Mouse (Mus musculus) adrenal gland, postnatal 36 days (tissue): ENCODE data around the gene Mea1. TPM values are rescaled to one million over a fixed set of nuclear protein-coding genes. Genes with fewer than 3 reads are reported as not detected.

ENCODE experiments used
- total RNA-seq, 2 experiments: library from RNA; stranded (reverse); gene quantifications; 2 replicates each; pipeline ENCODE4 v1.2.3; 2021

Gene Mea1
- total RNA-seq, 2 experiments from 2014 or later: 94.2 to 104 TPM

Other genes with a start within 250 kb of the Mea1 start
- gene Crip3, start 249.9 kb upstream of the Mea1 start, total RNA-seq: 1 to 10 TPM in 1 of 2 experiments, under 1 TPM in 1; 0.43 to 1.1 TPM
- gene Slc22a7, start 240.3 kb upstream of the Mea1 start, total RNA-seq: not detected
- 1 to 10 TPM in 1 of 2 experiments, under 1 TPM in 1; 0.63 to 1.1 TPM for gene Ttbk1, start 191.1 kb upstream of the Mea1 start, total RNA-seq
- 1 to 10 TPM; 4.2 to 6.9 TPM for gene Dnph1, start 182.1 kb upstream of the Mea1 start, total RNA-seq
- gene Cul9, start 132.4 kb upstream of the Mea1 start, total RNA-seq: 10 to 100 TPM; 21.5 to 25.5 TPM
- 10 to 100 TPM; 43.1 to 46.5 TPM for gene Srf, start 122.6 kb upstream of the Mea1 start, total RNA-seq
- 10 to 100 TPM in 1 of 2 experiments, 1 to 10 TPM in 1; 6.8 to 11.7 TPM for gene Ptk7, start 49.3 kb upstream of the Mea1 start, total RNA-seq
- gene Klc4, start 32.8 kb upstream of the Mea1 start, total RNA-seq: 10 to 100 TPM; 35.3 to 50.3 TPM
- gene Mrpl2, start 32.6 kb upstream of the Mea1 start, total RNA-seq: 100 to 1,000 TPM in 1 of 2 experiments, 10 to 100 TPM in 1; 92.6 to 114 TPM
- 10 to 100 TPM; 36.3 to 42.2 TPM for gene Cul7, start 28.5 kb upstream of the Mea1 start, total RNA-seq
- gene Rrp36, start 4.4 kb upstream of the Mea1 start, total RNA-seq: 10 to 100 TPM; 23.8 to 30.4 TPM
- gene Klhdc3, start 2.1 kb downstream of the Mea1 start, total RNA-seq: 10 to 100 TPM; 59.2 to 75.3 TPM
- gene Ppp2r5d, start 26.3 kb downstream of the Mea1 start, total RNA-seq: 10 to 100 TPM; 40.9 to 46.1 TPM
- gene Pex6, start 32.7 kb downstream of the Mea1 start, total RNA-seq: 10 to 100 TPM; 59.3 to 64.9 TPM
- 1 to 10 TPM; 1.5 to 2.7 TPM for gene Gnmt, start 50.4 kb downstream of the Mea1 start, total RNA-seq
- gene Cnpy3, start 73.4 kb downstream of the Mea1 start, total RNA-seq: 10 to 100 TPM; 49.9 to 55.6 TPM
- not detected for gene Ptcra, start 84.9 kb downstream of the Mea1 start, total RNA-seq
- 10 to 100 TPM; 54.1 to 96.1 TPM for gene 2310039H08Rik, start 93.8 kb downstream of the Mea1 start, total RNA-seq
- 10 to 100 TPM; 89.0 to 97.3 TPM for gene Rpl7l1, start 103.9 kb downstream of the Mea1 start, total RNA-seq
- gene Bicral, start 179.7 kb downstream of the Mea1 start, total RNA-seq: 10 to 100 TPM; 23.0 to 24.3 TPM
- gene Tbcc, start 211.9 kb downstream of the Mea1 start, total RNA-seq: 10 to 100 TPM; 20.9 to 21.9 TPM
- gene Prph2, start 231.7 kb downstream of the Mea1 start, total RNA-seq: not detected